Mouse (Mus musculus) layer of hippocampus, adult 11-12 months (tissue): ENCODE measurements around the gene Aldh1l2.

Experiments
- DNase-seq: peaks from one replicate; pipeline ENCODE4 v3.0.0; 2022; ENCODE audit warnings: low spot score

Aldh1l2 gene

DNA sequence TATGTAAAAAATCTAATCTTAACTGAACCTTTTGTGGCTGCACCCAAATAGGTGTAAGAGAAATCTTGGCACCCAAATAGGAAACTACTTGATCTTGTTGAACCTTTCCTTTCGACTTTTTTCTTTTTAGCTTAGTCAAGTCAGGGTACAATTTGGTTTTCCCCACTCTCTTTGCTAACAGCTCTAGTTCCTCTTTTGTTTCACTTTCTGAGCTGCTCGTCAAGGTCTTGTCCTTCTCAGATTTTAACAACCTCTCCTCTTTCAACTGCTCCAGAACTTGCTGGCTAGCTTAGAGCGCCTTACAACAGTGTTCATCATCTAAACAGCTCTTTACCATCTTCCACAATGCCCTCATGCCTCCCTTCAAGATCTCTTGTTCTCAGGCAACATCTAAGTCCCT, 76.4 kb downstream of the Aldh1l2 start:
- no peak for DNase-seq

DNA sequence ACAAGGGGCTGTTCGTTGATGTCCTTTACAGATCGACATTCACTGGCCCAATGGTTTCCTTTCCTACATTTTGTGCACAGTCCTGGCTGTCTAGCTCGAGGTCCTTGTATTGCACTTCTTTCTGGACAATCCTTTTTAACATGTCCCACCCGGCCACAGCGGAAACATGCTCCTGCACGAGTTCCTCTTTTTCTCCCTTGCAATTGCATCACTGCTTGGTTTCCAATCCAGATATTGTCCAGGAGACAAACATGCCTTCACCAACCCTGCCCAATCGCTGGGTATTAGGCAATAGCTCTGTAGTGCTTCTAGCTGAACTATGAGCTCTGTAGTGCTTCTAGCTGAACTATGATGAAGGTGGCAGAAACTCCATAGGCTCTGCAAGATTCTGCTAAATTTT, 85.4 kb downstream of the Aldh1l2 start:
- DNase-seq = no peak
